Mouse (Mus musculus) midbrain, embryonic 13.5 days (tissue): ENCODE results near the gene Rheb. TPM values are rescaled to one million over a fixed set of nuclear protein-coding genes. Genes with fewer than 3 reads are reported as not detected.

ENCODE experiments used
- ATAC-seq: fragments of 200-750 bp; cut with Nextera tagmentation; 2 replicates; pipeline ENCODE4 v1.8.0; 2017; ENCODE audit warnings: mild to moderate bottlenecking, moderate TSS enrichment, moderate library complexity
- H3K27ac ChIP-seq: fragments of 300-500 bp; sonication (generic); 2 replicates; pipeline ENCODE4 v1.5.1; 2015; ENCODE audit warnings: inconsistent platforms, mild to moderate bottlenecking, moderate library complexity
- H3K27me3 ChIP-seq: fragments of 300-500 bp; sonication (generic); 2 replicates; pipeline ENCODE4 v1.6.1; 2015; ENCODE audit warnings: mild to moderate bottlenecking, inconsistent platforms
- H3K36me3 ChIP-seq: fragments of 300-500 bp; sonication (generic); 2 replicates; pipeline ENCODE4 v1.6.1; 2015; ENCODE audit warnings: mild to moderate bottlenecking, inconsistent platforms
- H3K4me1 ChIP-seq: fragments of 300-500 bp; sonication (generic); replicated peaks from 2 replicates; pipeline ENCODE4 v1.6.1; 2015; ENCODE audit warnings: inconsistent platforms
- H3K4me2 ChIP-seq: fragments of 300-500 bp; sonication (generic); replicated peaks from 2 replicates; pipeline ENCODE4 v1.6.1; 2015; ENCODE audit warnings: moderate library complexity, mild to moderate bottlenecking, inconsistent platforms
- H3K4me3 ChIP-seq: fragments of 300-500 bp; sonication (generic); replicated peaks from 2 replicates; pipeline ENCODE4 v1.5.1; 2015; ENCODE audit warnings: mild to moderate bottlenecking, inconsistent platforms
- H3K9ac ChIP-seq: fragments of 300-500 bp; sonication (generic); replicated peaks from 2 replicates; pipeline ENCODE4 v1.6.1; 2015; ENCODE audit warnings: mild to moderate bottlenecking, inconsistent platforms
- H3K9me3 ChIP-seq: fragments of 300-500 bp; sonication (generic); 2 replicates; pipeline ENCODE4 v1.6.1; 2016; ENCODE audit warnings: mild to moderate bottlenecking, inconsistent platforms
- WGBS: fragments of 180-500 bp; shearing (Covaris S2); methylation state at CpG from one replicate; pipeline ENCODE4 v1.1.7; 2015; 5-methylcytosine and 5-hydroxymethylcytosine counted together
- polyA plus RNA-seq: library from polyadenylated mRNA; unstranded; fragments of >200 nt; fragmentation: Nextera tagmentation; extraction: Ambion mirVana; gene quantifications from 2 replicates; pipeline ENCODE4 v1.2.1, GENCODE M21; 2015

Gene Rheb
- polyA plus RNA-seq, 1 experiment from 2014 or later, result 206 TPM

DNA sequence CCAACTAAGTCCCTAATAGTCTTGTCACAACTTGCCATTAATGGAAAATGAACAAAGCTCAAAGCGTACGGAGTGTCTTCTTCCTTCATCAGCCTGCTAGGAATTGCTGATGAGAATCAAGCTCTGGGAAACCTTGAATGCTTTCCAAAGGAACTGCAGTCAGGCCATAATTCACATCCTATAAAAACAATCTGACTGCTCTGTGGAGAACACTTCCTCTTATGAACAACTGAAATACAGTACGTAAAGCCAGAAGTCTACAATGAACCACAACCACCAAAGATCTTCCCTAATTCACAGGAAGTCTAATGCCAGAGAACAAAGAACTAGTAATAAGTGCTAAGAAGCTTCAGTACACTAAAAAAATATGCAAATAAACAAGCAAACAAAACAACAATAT lies 28.5 kb downstream of the Rheb start:
- H3K9me3 ChIP-seq, result no peaks in the 10 kb centered on the region
- H3K27me3 ChIP-seq, result no peaks in the 10 kb centered on the region
- no peak overlapping the region for H3K9ac ChIP-seq
- H3K36me3 ChIP-seq, result peaks cover 69% of the 10 kb centered on the region
- no peak overlapping the region for H3K4me2 ChIP-seq
- no peak for ATAC-seq
- H3K4me1 ChIP-seq, result no peaks in the 10 kb centered on the region
- H3K27ac ChIP-seq, result no peak overlapping the region
- H3K4me3 ChIP-seq, result no peak overlapping the region
- WGBS, result 95% methylated on average over 3 of the region's 3 CpGs

GRCm38 (mm10) chr5:24813005-24813404 lies 29.4 kb downstream of the Rheb start:
- Histone ChIP-seq H3K9me3 (no peaks in the 10 kb centered on the region), H3K36me3 (peaks cover 75% of the 10 kb centered on the region), H3K27ac (no peak overlapping the region), H3K4me2 (no peak overlapping the region), H3K4me3 (no peak overlapping the region), H3K27me3 (no peaks in the 10 kb centered on the region), H3K9ac (no peak overlapping the region), H3K4me1 (no peaks in the 10 kb centered on the region)
- ATAC-seq, result no peak
- 81% methylated on average over 4 of the region's 4 CpGs for WGBS

DNA sequence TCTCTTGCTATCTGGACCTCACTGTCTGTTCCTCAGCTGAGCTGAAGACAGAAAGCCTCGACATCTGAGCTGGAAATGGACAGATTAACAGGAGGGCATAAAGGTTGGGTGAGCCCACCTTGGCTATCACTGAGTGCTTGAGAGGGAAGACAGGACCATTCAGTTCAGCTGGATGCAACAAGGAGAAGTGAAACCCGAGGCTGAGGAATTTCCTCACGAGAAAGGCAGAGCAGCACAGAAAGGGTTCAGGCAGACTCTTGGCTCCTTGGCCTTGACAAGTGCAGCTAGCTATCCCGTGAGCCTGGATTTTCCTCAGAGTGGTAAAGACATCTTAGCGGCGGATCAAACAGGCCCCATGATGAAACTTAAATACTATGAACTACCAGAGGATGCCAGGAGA lies 37.2 kb downstream of the Rheb start:
- H3K4me3 ChIP-seq, result no peak overlapping the region
- H3K4me1 ChIP-seq, result no peaks in the 10 kb centered on the region
- peaks cover 57% of the 10 kb centered on the region for H3K36me3 ChIP-seq
- no peak overlapping the region for H3K4me2 ChIP-seq
- no peak overlapping the region for H3K27ac ChIP-seq
- no peak overlapping the region for H3K9ac ChIP-seq
- WGBS, result 78% methylated on average over 6 of the region's 6 CpGs
- H3K9me3 ChIP-seq, result no peaks in the 10 kb centered on the region
- ATAC-seq, result no peak
- H3K27me3 ChIP-seq, result no peaks in the 10 kb centered on the region

GRCm38 (mm10) chr5:24804661-24805060 lies 37.8 kb downstream of the Rheb start:
- Histone ChIP-seq H3K4me2 (no peak overlapping the region), H3K9ac (no peak overlapping the region), H3K4me3 (no peak overlapping the region), H3K27ac (no peak overlapping the region), H3K4me1 (no peaks in the 10 kb centered on the region), H3K36me3 (peaks cover 56% of the 10 kb centered on the region), H3K9me3 (no peaks in the 10 kb centered on the region), H3K27me3 (no peaks in the 10 kb centered on the region)
- 92% methylated on average over 8 of the region's 8 CpGs for WGBS
- ATAC-seq, result no peak

GRCm38 (mm10) chr5:24801841-24802624 lies 40.4 kb downstream of the Rheb start:
- H3K4me3 ChIP-seq, result no peak overlapping the region
- H3K9ac ChIP-seq, result no peak overlapping the region
- no peak for ATAC-seq
- no peaks in the 10 kb centered on the region for H3K4me1 ChIP-seq
- peaks cover 35% of the 10 kb centered on the region for H3K36me3 ChIP-seq
- no peaks in the 10 kb centered on the region for H3K27me3 ChIP-seq
- 83% methylated on average over 6 of the region's 6 CpGs for WGBS
- no peak overlapping the region for H3K4me2 ChIP-seq
- no peaks in the 10 kb centered on the region for H3K9me3 ChIP-seq
- no peak overlapping the region for H3K27ac ChIP-seq

DNA sequence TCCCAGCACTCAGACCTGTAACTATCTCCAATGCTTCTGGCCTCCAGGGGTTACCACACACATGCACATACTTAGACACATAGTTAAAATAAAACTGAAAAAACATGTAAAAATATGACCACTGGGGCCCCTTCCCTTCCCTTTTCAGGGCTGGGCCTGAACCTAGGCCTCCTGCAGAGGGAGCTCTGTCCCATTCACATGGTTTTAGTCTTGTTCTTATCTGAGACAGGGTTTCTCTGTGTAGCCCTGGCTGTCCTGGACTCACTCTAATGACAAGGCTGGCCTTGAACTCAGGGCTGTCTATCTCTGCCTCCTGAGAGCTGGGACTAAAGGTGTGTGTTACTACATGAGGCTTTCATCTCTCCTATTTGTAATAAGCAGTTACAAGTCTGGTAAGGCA lies 42.0 kb downstream of the Rheb start:
- no peak overlapping the region for H3K4me2 ChIP-seq
- no peak overlapping the region for H3K4me3 ChIP-seq
- H3K27ac ChIP-seq, result no peak overlapping the region
- no peaks in the 10 kb centered on the region for H3K9me3 ChIP-seq
- no peak for ATAC-seq
- H3K36me3 ChIP-seq, result peaks cover 26% of the 10 kb centered on the region
- H3K4me1 ChIP-seq, result no peaks in the 10 kb centered on the region
- H3K9ac ChIP-seq, result no peak overlapping the region
- no peaks in the 10 kb centered on the region for H3K27me3 ChIP-seq

- Histone ChIP-seq H3K4me1 (no peaks in the 10 kb centered on the region), H3K9ac (no peak overlapping the region), H3K9me3 (no peaks in the 10 kb centered on the region), H3K27ac (no peak overlapping the region), H3K4me2 (no peak overlapping the region), H3K36me3 (peaks cover 13% of the 10 kb centered on the region), H3K27me3 (no peaks in the 10 kb centered on the region), H3K4me3 (no peak overlapping the region)
- ATAC-seq, result no peak
- WGBS, result 79% methylated on average over 10 of the region's 10 CpGs
These were observed 43.8 kb downstream of the Rheb start for GRCm38 (mm10) chr5:24798639-24799038.

DNA sequence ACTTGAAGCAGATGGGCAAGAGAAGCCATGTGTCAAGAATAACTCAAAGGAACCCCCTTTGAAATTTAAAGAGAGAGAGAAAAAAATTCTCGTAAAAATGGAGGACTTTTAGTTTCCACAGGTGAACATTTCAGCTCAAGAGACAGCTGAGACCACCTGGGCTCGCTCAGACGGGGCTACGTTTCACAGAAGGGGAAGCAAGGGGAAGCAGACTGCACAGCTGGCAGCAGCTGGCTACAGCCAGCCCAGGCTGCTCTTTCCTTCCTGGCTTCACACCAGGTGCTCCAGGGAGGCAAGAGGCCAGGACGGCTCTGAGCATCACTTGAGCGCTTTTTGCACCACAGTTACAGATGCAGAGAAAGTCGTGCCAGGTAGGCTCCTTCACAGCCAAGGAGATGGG lies 44.6 kb downstream of the Rheb start:
- Histone ChIP-seq H3K27ac (no peak overlapping the region), H3K9ac (no peak overlapping the region), H3K36me3 (peaks cover 7% of the 10 kb centered on the region), H3K4me2 (no peak overlapping the region), H3K4me1 (no peaks in the 10 kb centered on the region), H3K4me3 (no peak overlapping the region), H3K27me3 (no peaks in the 10 kb centered on the region), H3K9me3 (no peaks in the 10 kb centered on the region)
- no peak for ATAC-seq
- WGBS, result 67% methylated on average over 7 of the region's 7 CpGs

DNA sequence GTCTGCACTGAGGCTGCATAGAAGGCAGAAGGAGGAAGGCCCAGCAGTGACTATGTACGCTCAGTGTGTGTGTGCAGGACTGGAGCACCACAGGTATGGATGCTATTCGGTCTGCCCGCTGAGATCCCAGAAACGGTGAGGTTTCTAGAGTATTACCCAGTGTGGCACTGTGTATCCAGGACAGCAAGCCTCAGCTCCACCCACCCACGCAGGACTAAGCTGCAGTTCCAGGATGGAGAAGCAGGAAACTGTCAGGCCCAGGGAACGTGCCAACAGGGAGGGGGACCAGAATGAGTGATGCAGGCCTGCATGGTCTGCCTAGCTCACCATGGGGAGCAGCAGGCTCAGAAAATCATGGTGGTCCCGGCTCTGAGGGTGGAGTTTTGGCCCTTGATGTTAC lies 49.5 kb downstream of the Rheb start:
- no peak for ATAC-seq
- 75% methylated on average over 7 of the region's 7 CpGs for whole genome bisulfite sequencing

GRCm38 (mm10) chr5:24782957-24783356 lies 59.5 kb downstream of the Rheb start:
- WGBS, result 89% methylated on average over 4 of the region's 4 CpGs
- H3K36me3 ChIP-seq, result no peaks in the 10 kb centered on the region
- H3K27ac ChIP-seq, result no peak overlapping the region
- peaks cover 4% of the 10 kb centered on the region; the same call in 1 of the 2 replicates for H3K27me3 ChIP-seq
- H3K4me3 ChIP-seq, result no peak overlapping the region
- ATAC-seq, result no peak
- H3K4me2 ChIP-seq, result no peak overlapping the region
- no peaks in the 10 kb centered on the region for H3K9me3 ChIP-seq
- no peak overlapping the region for H3K9ac ChIP-seq
- peaks cover 14% of the 10 kb centered on the region for H3K4me1 ChIP-seq

More for the DNA sequence above, 49.5 kb downstream of the Rheb start:
- H3K36me3 ChIP-seq, result no peaks in the 10 kb centered on the region
- H3K27me3 ChIP-seq, result no peaks in the 10 kb centered on the region
- no peaks in the 10 kb centered on the region for H3K9me3 ChIP-seq
- H3K4me3 ChIP-seq, result no peak overlapping the region
- no peak overlapping the region for H3K9ac ChIP-seq
- no peak overlapping the region for H3K27ac ChIP-seq
- no peaks in the 10 kb centered on the region for H3K4me1 ChIP-seq
- no peak overlapping the region for H3K4me2 ChIP-seq

DNA sequence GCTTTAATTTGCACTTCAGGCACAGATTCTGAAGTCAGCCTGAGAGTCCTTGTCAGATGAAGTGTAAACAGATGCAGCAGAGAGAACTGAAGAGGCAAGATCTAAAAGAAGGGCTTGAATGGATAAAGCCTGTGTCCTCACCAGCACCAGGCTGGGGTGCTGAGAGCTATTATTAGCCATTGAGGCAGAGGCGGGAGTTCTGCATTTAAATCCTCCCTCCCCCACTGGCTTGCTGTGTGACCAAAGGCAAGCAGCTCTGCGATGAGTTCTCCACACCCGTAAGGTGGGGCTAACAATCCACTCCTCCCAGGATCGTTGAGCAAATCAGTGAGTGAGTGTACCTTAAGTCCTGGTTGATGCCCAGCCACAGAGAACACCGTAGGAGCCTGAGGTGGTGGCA lies 61.4 kb downstream of the Rheb start:
- 14% methylated on average over 5 of the region's 5 CpGs for WGBS
- Histone ChIP-seq H3K4me1 (peaks cover 14% of the 10 kb centered on the region), H3K9me3 (no peaks in the 10 kb centered on the region), H3K4me3 (no peak overlapping the region), H3K9ac (no peak overlapping the region), H3K27me3 (peaks cover 7% of the 10 kb centered on the region; the same call in 1 of the 2 replicates), H3K36me3 (no peaks in the 10 kb centered on the region), H3K27ac (no peak overlapping the region), H3K4me2 (no peak overlapping the region)
- ATAC-seq, result peak; percentile 43; the same call in 1 of the 2 replicates

DNA sequence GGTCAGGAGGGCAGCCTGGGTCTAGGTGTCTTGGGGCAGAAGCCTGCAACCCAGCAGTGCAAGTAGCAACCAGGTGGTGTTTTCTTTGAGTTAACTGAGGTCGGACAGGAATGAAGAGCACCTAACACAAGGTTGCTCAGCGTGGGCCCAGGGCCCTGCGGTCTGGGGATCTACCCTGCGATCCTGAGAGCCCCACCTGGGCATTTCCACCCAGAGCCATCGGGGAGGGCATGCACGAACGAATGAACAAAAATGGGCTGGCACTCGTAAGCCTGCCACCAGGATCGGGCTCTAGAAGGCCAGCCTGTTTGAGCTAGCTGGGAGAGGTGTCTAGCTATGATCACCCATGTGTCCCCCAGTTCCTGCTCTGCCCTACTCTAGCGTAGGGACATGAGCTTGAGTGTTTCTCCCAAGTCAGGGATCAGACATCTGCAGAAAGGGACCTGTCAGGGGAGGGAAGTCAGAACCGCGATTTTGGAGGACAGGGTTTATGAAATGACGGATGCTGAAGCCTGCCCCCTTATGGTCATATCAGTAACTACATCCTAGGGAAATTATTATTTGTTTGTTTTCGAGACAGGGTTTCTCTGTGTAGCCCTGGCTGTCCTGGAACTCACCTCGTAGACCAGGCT lies 62.4 kb downstream of the Rheb start:
- Histone ChIP-seq H3K9ac (no peak overlapping the region), H3K4me1 (peaks cover 14% of the 10 kb centered on the region), H3K27me3 (peaks cover 7% of the 10 kb centered on the region; the same call in 1 of the 2 replicates), H3K27ac (no peak overlapping the region), H3K36me3 (no peaks in the 10 kb centered on the region), H3K9me3 (no peaks in the 10 kb centered on the region; the same call in 1 of the 2 replicates), H3K4me3 (no peak overlapping the region), H3K4me2 (no peak overlapping the region)
- ATAC-seq, result no peak
- 45% methylated on average over 15 of the region's 15 CpGs for WGBS
